Mouse (Mus musculus): ENCODE data around the gene Kif1a. TPM values are rescaled to one million over a fixed set of nuclear protein-coding genes. Genes with fewer than 3 reads are reported as not detected.
A peak's percentile ranks its signal among the peaks of the same experiment; 100 is the strongest.

The Kif1a gene
- polyA plus RNA-seq, 1 experiment from 2014 or later: 6.3 TPM

DNA sequence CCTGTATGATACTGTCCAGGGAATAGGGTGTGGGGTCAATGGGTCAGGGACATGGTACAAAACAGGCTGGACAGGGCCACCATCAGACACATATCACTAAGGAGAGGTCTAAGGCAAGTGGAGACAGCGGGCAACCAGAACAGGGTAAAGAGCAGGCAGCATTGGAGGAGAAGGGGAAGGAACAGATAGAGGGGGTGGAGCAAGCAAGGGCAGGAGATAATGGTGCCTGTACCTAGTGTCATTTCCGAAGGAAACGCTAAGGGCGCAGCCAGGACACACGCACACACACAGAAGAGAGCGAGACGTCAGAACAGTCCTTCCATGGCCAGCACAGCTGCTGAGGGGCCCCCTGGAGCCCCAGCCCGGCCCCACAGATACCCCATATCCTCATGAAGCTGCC is 75.2 kb downstream of the Kif1a start:
- H3K27me3 ChIP-seq (ENCODE audit: control insufficient read depth, insufficient read depth, low read length): peaks cover 3% of the 10 kb centered on the region; the same call in 1 of the 2 replicates
- no peak overlapping the region for H3K4me3 ChIP-seq (ENCODE audit: low read depth, low read length)
- ATAC-seq (replicated peaks; ENCODE audit: insufficient number of reproducible peaks, low FRiP score, low TSS enrichment): 0 out of 2 replicates have a peak, but pooled peaks have one; percentile 40
- no peaks in the 10 kb centered on the region for H3K36me3 ChIP-seq (ENCODE audit: control insufficient read depth, insufficient read depth, low read length)
- 69% methylated on average over 8 of the region's 8 CpGs for WGBS (ENCODE audit: insufficient replicate concordance)
- H3K4me1 ChIP-seq (ENCODE audit: control insufficient read depth, insufficient read depth, low read length): no peaks in the 10 kb centered on the region
- no peak overlapping the region for H3K27ac ChIP-seq (ENCODE audit: low read depth, low read length)
- no peak overlapping the region for H3K4me2 ChIP-seq
- H3K9me3 ChIP-seq (replicated peaks; ENCODE audit: control insufficient read depth, low read length): no peaks in the 10 kb centered on the region
- no peak overlapping the region for H3K9ac ChIP-seq (ENCODE audit: low read depth, low read length)

- Histone ChIP-seq H3K4me2 (no peak overlapping the region), H3K4me3 (ENCODE audit: low read depth, low read length) (no peak overlapping the region), H3K4me1 (ENCODE audit: control insufficient read depth, insufficient read depth, low read length) (no peaks in the 10 kb centered on the region), H3K36me3 (ENCODE audit: control insufficient read depth, insufficient read depth, low read length) (no peaks in the 10 kb centered on the region), H3K27ac (ENCODE audit: low read depth, low read length) (no peak overlapping the region), H3K27me3 (ENCODE audit: control insufficient read depth, insufficient read depth, low read length) (peaks cover 6% of the 10 kb centered on the region), H3K9ac (ENCODE audit: low read depth, low read length) (no peak overlapping the region), H3K9me3 (replicated peaks; ENCODE audit: control insufficient read depth, low read length) (no peaks in the 10 kb centered on the region)
- WGBS (ENCODE audit: insufficient replicate concordance): 78% methylated on average over 4 of the region's 4 CpGs
- no peak for ATAC-seq (replicated peaks; ENCODE audit: insufficient number of reproducible peaks, low FRiP score, low TSS enrichment)
Measured at GRCm38 (mm10) chr1:93020602-93021001, 81.1 kb downstream of the Kif1a start.

DNA sequence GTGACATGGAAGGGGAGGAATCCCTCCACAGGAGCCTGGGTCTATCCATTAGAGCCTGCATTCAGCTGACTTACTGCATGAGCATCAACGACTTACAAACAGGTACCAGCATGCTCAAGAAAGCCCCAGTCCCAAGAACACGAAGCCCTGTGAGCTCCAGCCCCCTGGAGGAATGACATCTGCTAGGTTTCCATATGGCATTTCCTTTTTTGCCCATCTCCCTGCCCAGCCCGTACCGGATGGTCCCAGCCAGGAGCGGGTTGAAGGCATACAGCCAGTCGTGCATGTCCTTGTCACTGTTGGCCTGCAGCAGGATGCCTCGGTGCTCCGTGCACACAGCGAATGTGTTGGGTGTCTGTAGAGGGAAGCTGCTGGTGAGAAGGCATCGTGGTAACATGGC is 83.0 kb downstream of the Kif1a start:
- no peak overlapping the region for H3K27ac ChIP-seq (ENCODE audit: low read depth, low read length)
- no peak for ATAC-seq (replicated peaks; ENCODE audit: insufficient number of reproducible peaks, low FRiP score, low TSS enrichment)
- 81% methylated on average over 10 of the region's 10 CpGs for WGBS (ENCODE audit: insufficient replicate concordance)

DNA sequence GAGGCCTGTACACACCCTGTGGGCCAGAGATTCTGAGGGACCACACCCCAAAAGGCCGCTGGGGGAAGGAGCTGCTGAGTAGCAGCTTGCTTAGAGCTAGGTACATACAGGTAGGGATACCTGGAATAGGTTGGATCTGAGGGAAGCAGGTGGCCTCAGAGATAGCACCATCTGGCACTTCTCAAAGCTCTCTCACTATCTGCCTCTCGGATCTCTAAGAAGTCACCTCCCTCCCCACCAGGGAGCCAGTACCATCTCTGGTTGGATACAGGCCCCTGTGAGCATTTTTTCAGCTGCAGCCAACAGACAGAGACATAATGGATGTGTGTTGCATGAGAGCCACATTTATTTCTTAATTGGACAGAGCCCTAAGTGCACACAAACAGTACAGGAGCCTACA is 86.6 kb downstream of the Kif1a start:
- no peak overlapping the region for H3K9ac ChIP-seq (ENCODE audit: low read depth, low read length)
- H3K4me3 ChIP-seq (ENCODE audit: low read depth, low read length): no peak overlapping the region
- 35% methylated on average over 2 of the region's 2 CpGs for WGBS (ENCODE audit: insufficient replicate concordance)
- no peaks in the 10 kb centered on the region for H3K9me3 ChIP-seq (replicated peaks; ENCODE audit: control insufficient read depth, low read length)
- H3K36me3 ChIP-seq (ENCODE audit: control insufficient read depth, insufficient read depth, low read length): no peaks in the 10 kb centered on the region
- no peaks in the 10 kb centered on the region for H3K4me1 ChIP-seq (ENCODE audit: control insufficient read depth, insufficient read depth, low read length)
- peaks cover under 1% of the 10 kb centered on the region for H3K27me3 ChIP-seq (ENCODE audit: control insufficient read depth, insufficient read depth, low read length)
- no peak overlapping the region for H3K27ac ChIP-seq (ENCODE audit: low read depth, low read length)
- no peak for ATAC-seq (replicated peaks; ENCODE audit: insufficient number of reproducible peaks, low FRiP score, low TSS enrichment)
- no peak overlapping the region for H3K4me2 ChIP-seq

More for the DNA sequence above, 83.0 kb downstream of the Kif1a start:
- Histone ChIP-seq H3K4me1 (ENCODE audit: control insufficient read depth, insufficient read depth, low read length) (no peaks in the 10 kb centered on the region), H3K9me3 (replicated peaks; ENCODE audit: control insufficient read depth, low read length) (no peaks in the 10 kb centered on the region), H3K36me3 (ENCODE audit: control insufficient read depth, insufficient read depth, low read length) (no peaks in the 10 kb centered on the region), H3K4me2 (no peak overlapping the region), H3K27me3 (ENCODE audit: control insufficient read depth, insufficient read depth, low read length) (peaks cover 6% of the 10 kb centered on the region), H3K4me3 (ENCODE audit: low read depth, low read length) (no peak overlapping the region), H3K9ac (ENCODE audit: low read depth, low read length) (no peak overlapping the region)

GRCm38 (mm10) chr1:93014460-93014859 is 87.3 kb downstream of the Kif1a start:
- Histone ChIP-seq H3K36me3 (ENCODE audit: control insufficient read depth, insufficient read depth, low read length) (no peaks in the 10 kb centered on the region), H3K27me3 (ENCODE audit: control insufficient read depth, insufficient read depth, low read length) (no peaks in the 10 kb centered on the region), H3K4me1 (ENCODE audit: control insufficient read depth, insufficient read depth, low read length) (peaks cover 1% of the 10 kb centered on the region), H3K4me2 (no peak overlapping the region), H3K27ac (ENCODE audit: low read depth, low read length) (no peak overlapping the region), H3K9ac (ENCODE audit: low read depth, low read length) (no peak overlapping the region), H3K9me3 (replicated peaks; ENCODE audit: control insufficient read depth, low read length) (no peaks in the 10 kb centered on the region), H3K4me3 (ENCODE audit: low read depth, low read length) (no peak overlapping the region)
- no peak for ATAC-seq (replicated peaks; ENCODE audit: insufficient number of reproducible peaks, low FRiP score, low TSS enrichment)

DNA sequence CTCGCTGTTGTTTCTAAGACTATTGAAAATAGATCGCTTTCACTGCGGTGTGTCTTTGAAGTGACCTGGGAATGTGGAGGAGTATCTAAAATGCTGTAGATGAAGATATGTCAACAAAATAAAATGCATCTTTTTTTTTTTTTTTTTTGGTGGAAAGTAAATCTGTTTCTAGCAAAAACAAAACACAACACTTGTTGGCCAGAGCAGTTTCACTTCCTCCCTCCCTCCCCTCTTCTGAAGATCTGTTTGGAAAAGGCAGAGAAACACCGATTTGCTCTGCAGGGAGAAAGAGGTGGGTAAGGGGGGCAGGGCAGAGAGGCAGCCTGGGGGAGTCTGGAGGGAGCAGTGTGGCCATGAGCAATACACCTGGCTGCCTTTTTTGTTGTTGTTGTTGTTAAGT is 88.4 kb downstream of the Kif1a start:
- Histone ChIP-seq H3K9me3 (replicated peaks; ENCODE audit: control insufficient read depth, low read length) (no peaks in the 10 kb centered on the region), H3K4me3 (ENCODE audit: low read depth, low read length) (no peak overlapping the region), H3K4me2 (no peak overlapping the region), H3K36me3 (ENCODE audit: control insufficient read depth, insufficient read depth, low read length) (no peaks in the 10 kb centered on the region), H3K4me1 (ENCODE audit: control insufficient read depth, insufficient read depth, low read length) (peaks cover 7% of the 10 kb centered on the region), H3K9ac (ENCODE audit: low read depth, low read length) (no peak overlapping the region), H3K27me3 (ENCODE audit: control insufficient read depth, insufficient read depth, low read length) (no peaks in the 10 kb centered on the region), H3K27ac (ENCODE audit: low read depth, low read length) (no peak overlapping the region)
- 78% methylated on average over 4 of the region's 4 CpGs for WGBS (ENCODE audit: insufficient replicate concordance)
- ATAC-seq (replicated peaks; ENCODE audit: insufficient number of reproducible peaks, low FRiP score, low TSS enrichment): no peak

DNA sequence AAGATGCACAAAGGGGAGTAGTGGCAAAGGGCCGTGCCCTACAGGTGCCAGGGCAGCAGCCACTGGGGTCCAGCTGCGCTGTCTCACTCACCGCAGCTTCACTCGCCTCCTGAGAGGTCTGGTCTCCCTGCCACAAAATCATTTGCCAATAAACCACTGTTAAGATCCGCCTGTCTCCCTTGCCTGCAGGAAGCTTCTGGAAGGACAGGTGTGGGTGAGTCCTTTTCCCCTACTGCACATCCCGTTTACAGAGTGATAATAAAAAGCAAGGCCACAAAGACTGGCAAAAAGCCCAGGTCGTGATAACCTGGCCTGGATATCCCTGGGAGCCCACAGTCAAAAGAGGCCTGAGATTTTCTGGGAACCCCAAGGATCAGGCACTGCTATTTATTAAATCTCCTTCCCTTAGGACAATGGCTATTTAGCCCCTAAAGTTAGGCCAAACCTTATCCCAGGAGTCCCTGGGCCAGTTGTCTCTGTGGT is 89.6 kb downstream of the Kif1a start:
- Histone ChIP-seq H3K4me3 (ENCODE audit: low read depth, low read length) (no peak overlapping the region), H3K36me3 (ENCODE audit: control insufficient read depth, insufficient read depth, low read length) (no peaks in the 10 kb centered on the region), H3K9ac (ENCODE audit: low read depth, low read length) (no peak overlapping the region), H3K27me3 (ENCODE audit: control insufficient read depth, insufficient read depth, low read length) (peaks cover 3% of the 10 kb centered on the region; the same call in 1 of the 2 replicates), H3K4me2 (no peak overlapping the region), H3K27ac (ENCODE audit: low read depth, low read length) (no peak overlapping the region), H3K4me1 (ENCODE audit: control insufficient read depth, insufficient read depth, low read length) (peaks cover 7% of the 10 kb centered on the region), H3K9me3 (replicated peaks; ENCODE audit: control insufficient read depth, low read length) (no peaks in the 10 kb centered on the region)
- 71% methylated on average over 7 of the region's 7 CpGs for WGBS (ENCODE audit: insufficient replicate concordance)
- no peak for ATAC-seq (replicated peaks; ENCODE audit: insufficient number of reproducible peaks, low FRiP score, low TSS enrichment)

DNA sequence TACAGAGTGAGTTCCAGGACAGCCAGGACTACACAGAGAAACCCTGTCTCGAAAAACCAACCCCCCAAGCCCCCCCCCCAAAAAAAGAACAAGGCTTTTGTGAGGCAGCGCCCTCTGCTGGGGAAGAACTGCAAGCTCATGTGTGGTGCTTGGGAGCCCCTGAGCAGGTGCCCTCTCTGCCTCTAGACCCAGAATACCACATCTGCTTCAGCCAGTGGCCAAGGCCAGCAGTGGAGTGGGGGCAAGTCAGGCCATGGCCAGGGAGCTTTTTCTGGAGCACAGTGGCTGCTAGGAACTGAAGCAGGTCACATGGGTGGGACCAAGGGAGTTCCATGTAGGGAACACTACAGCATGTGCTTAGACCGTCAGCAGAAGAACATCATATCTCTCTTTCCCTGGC is 91.0 kb downstream of the Kif1a start:
- Histone ChIP-seq H3K4me1 (ENCODE audit: control insufficient read depth, insufficient read depth, low read length) (peaks cover 7% of the 10 kb centered on the region), H3K27me3 (ENCODE audit: control insufficient read depth, insufficient read depth, low read length) (peaks cover 8% of the 10 kb centered on the region; the same call in 1 of the 2 replicates), H3K36me3 (ENCODE audit: control insufficient read depth, insufficient read depth, low read length) (no peaks in the 10 kb centered on the region), H3K4me2 (no peak overlapping the region), H3K9me3 (replicated peaks; ENCODE audit: control insufficient read depth, low read length) (no peaks in the 10 kb centered on the region), H3K4me3 (ENCODE audit: low read depth, low read length) (no peak overlapping the region), H3K27ac (ENCODE audit: low read depth, low read length) (no peak overlapping the region), H3K9ac (ENCODE audit: low read depth, low read length) (no peak overlapping the region)
- no peak for ATAC-seq (replicated peaks; ENCODE audit: insufficient number of reproducible peaks, low FRiP score, low TSS enrichment)
- 35% methylated on average over 3 of the region's 3 CpGs for WGBS (ENCODE audit: insufficient replicate concordance)

- no peaks in the 10 kb centered on the region for H3K9me3 ChIP-seq (replicated peaks; ENCODE audit: control insufficient read depth, low read length)
- 41% methylated on average over 4 of the region's 4 CpGs for WGBS (ENCODE audit: insufficient replicate concordance)
- no peak overlapping the region for H3K4me3 ChIP-seq (ENCODE audit: low read depth, low read length)
- no peaks in the 10 kb centered on the region for H3K36me3 ChIP-seq (ENCODE audit: control insufficient read depth, insufficient read depth, low read length)
- no peak overlapping the region for H3K27ac ChIP-seq (ENCODE audit: low read depth, low read length)
- ATAC-seq (replicated peaks; ENCODE audit: insufficient number of reproducible peaks, low FRiP score, low TSS enrichment): no peak
- H3K4me2 ChIP-seq: no peak overlapping the region
- H3K27me3 ChIP-seq (ENCODE audit: control insufficient read depth, insufficient read depth, low read length): peaks cover 8% of the 10 kb centered on the region; the same call in 1 of the 2 replicates
- H3K9ac ChIP-seq (ENCODE audit: low read depth, low read length): no peak overlapping the region
- peaks cover 7% of the 10 kb centered on the region for H3K4me1 ChIP-seq (ENCODE audit: control insufficient read depth, insufficient read depth, low read length)
Measured at GRCm38 (mm10) chr1:93009196-93009595, 92.6 kb downstream of the Kif1a start.

Data from heart, embryonic 11.5 days (tissue).